Mouse (Mus musculus) midbrain, embryonic 12.5 days (tissue): ENCODE results near the gene Ifitm6. TPM values are rescaled to one million over a fixed set of nuclear protein-coding genes. Genes with fewer than 3 reads are reported as not detected.
A peak's percentile ranks its signal among the peaks of the same experiment; 100 is the strongest.
"Not testable (repeated sequence)": the region's sequence is repeated elsewhere in the genome, so short reads cannot be mapped to it uniquely, and the experiment has no call there.

ENCODE experiments used
- ATAC-seq: fragments of 200-750 bp; cut with Nextera tagmentation; 2 replicates; pipeline ENCODE4 v1.8.0; 2017; ENCODE audit warnings: low read depth, moderate TSS enrichment, moderate library complexity; ENCODE audit not compliant: low FRiP score
- H3K27ac ChIP-seq: fragments of 300-500 bp; sonication (generic); replicated peaks from 2 replicates; pipeline ENCODE4 v1.5.1; 2016; ENCODE audit warnings: mild to moderate bottlenecking
- H3K27me3 ChIP-seq: fragments of 300-500 bp; sonication (generic); 2 replicates; pipeline ENCODE4 v1.6.1; 2016; ENCODE audit warnings: mild to moderate bottlenecking
- H3K36me3 ChIP-seq: fragments of 300-500 bp; sonication (generic); 2 replicates; pipeline ENCODE4 v1.6.1; 2016
- H3K4me1 ChIP-seq: fragments of 300-500 bp; sonication (generic); 2 replicates; pipeline ENCODE4 v1.6.1; 2016
- H3K4me2 ChIP-seq: fragments of 300-500 bp; sonication (generic); replicated peaks from 2 replicates; pipeline ENCODE4 v1.6.1; 2016; ENCODE audit warnings: mild to moderate bottlenecking, moderate library complexity
- H3K4me3 ChIP-seq: fragments of 300-500 bp; sonication (generic); 2 replicates; pipeline ENCODE4 v1.5.1; 2016; ENCODE audit warnings: mild to moderate bottlenecking
- H3K9ac ChIP-seq: fragments of 300-500 bp; sonication (generic); replicated peaks from 2 replicates; pipeline ENCODE4 v1.6.1; 2016; ENCODE audit warnings: mild to moderate bottlenecking, moderate library complexity
- H3K9me3 ChIP-seq: fragments of 300-500 bp; sonication (generic); 2 replicates; pipeline ENCODE4 v1.6.1; 2016; ENCODE audit warnings: mild to moderate bottlenecking
- WGBS: fragments of 180-500 bp; shearing (Covaris S2); methylation state at CpG from one replicate; pipeline ENCODE4 v1.1.7; 2016; 5-methylcytosine and 5-hydroxymethylcytosine counted together
- polyA plus RNA-seq: library from polyadenylated mRNA; unstranded; fragments of >200 nt; fragmentation: Nextera tagmentation; extraction: Ambion mirVana; gene quantifications from 2 replicates; pipeline ENCODE4 v1.2.1, GENCODE M21; 2016

The Ifitm6 gene
- polyA plus RNA-seq, 1 experiment from 2014 or later: 0.29 TPM

DNA sequence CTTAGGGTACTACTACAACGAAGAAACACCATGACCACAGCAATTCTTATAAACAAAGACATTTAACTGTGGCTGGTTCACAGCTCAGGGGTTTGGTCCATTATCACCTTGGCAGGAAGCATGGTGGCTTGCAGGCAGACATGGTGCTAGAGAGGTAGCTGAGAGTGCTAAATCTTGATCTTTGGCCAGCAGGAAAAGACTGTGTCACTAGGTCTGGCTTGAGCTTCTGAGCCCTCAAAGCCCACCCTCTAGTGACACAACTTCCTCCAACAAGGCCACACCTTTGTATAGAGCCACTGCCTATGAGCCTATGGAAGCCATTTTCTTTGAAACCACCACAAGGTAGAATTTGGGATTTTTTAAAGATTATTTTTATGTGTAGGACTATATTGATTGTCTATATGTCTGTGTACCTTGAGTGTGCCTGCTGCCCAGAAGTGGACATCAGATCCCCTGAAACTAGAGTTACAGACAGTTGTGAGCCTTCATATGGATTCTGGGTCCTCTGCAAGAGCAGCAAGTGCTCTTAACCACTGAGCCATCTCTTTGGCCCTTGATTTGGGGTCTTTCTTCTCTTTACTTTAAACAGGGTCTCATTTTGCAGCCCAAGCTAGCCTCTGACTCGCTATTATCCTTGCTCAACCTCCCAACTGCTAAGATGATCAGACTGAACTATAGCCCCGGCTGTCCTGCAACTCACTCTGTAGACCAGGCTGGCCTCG lies 21.8 kb upstream of the Ifitm6 start:
- H3K27me3 ChIP-seq: no peaks in the 10 kb centered on the region
- H3K9ac ChIP-seq: no peak overlapping the region
- no peak overlapping the region for H3K27ac ChIP-seq
- H3K4me2 ChIP-seq: no peak overlapping the region
- no peaks in the 10 kb centered on the region for H3K9me3 ChIP-seq
- H3K36me3 ChIP-seq: no peaks in the 10 kb centered on the region
- H3K4me1 ChIP-seq: 0 out of 2 replicates have a peak, but pooled peaks cover 3% of the 10 kb centered on the region
- 87% methylated on average over 4 of the region's 4 CpGs for WGBS
- no peak for ATAC-seq
- H3K4me3 ChIP-seq: no peak overlapping the region

DNA sequence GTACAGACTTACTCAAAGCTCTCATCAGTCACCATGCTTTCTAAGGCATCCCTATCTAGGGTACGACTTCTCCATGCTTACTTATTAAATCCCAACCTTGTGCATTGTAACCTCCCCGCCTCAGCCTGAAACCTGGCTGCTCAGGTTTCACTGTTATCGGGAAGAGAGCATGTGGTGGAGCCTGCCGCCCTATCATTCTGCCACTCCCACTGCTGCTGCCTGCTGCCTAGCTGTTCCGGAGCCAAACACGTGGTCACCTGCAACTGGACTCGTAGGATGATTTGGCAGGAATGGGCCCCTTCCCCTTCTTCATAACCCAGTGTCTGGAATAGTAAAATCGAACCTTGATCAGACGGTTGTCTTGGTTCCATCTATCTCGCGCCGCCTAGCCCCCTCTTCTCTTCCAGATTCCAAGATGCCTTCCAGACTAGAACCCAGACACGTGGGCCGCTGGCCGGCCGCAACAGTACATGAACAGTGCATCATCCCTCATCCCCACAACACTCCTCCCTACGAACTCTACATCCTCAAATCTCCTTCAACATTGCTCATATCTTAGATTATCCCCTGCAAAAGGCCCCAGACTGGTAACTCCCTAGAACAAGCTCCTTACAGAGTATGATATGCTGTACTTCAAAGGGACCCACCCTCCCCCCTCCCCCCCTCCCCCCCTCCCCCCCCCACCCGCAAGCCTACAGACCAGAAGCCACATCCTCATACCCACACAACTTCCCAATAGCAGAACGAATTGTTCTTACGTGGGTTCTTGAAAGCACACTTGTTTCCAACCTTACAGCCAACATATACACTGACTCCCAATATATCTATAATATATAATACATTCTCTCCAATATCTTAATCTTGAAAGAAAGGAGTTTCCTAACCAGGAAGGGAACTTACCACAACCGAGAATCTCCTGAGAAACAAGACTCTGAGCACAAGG lies 20.6 kb upstream of the Ifitm6 start:
- Histone ChIP-seq H3K4me2 (no peak overlapping the region), H3K27me3 (no peaks in the 10 kb centered on the region), H3K4me3 (no peak overlapping the region), H3K36me3 (no peaks in the 10 kb centered on the region), H3K27ac (no peak overlapping the region), H3K9ac (no peak overlapping the region), H3K9me3 (no peaks in the 10 kb centered on the region), H3K4me1 (0 out of 2 replicates have a peak, but pooled peaks cover 3% of the 10 kb centered on the region)
- no peak for ATAC-seq
- WGBS: 84% methylated on average over 20 of the region's 21 CpGs

DNA sequence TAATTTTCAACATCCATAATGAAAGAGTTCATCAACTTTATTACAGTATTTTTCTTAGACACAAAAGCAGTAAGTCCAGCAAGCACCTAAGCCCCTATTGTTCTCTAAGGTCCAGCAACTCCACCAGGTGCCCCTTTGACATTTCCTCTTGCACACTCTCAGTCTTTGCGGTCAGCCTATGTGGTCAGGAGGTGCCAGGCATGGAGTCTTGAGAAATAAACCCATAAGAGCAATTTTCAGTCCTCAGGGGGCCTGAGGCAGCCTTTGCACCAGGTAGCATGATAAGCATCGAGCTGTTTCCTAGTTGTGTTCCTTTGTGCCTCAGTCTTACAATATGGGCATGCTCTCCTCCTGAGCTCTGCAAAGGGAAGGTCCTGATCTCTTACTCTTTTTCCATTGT lies 18.9 kb upstream of the Ifitm6 start:
- H3K27ac ChIP-seq, H3K4me1 ChIP-seq, H3K27me3 ChIP-seq, H3K36me3 ChIP-seq, H3K4me2 ChIP-seq, ATAC-seq, H3K4me3 ChIP-seq, H3K9ac ChIP-seq, H3K9me3 ChIP-seq: not testable (repeated sequence)
- 84% methylated on average over 1 of the region's 2 CpGs for WGBS

DNA sequence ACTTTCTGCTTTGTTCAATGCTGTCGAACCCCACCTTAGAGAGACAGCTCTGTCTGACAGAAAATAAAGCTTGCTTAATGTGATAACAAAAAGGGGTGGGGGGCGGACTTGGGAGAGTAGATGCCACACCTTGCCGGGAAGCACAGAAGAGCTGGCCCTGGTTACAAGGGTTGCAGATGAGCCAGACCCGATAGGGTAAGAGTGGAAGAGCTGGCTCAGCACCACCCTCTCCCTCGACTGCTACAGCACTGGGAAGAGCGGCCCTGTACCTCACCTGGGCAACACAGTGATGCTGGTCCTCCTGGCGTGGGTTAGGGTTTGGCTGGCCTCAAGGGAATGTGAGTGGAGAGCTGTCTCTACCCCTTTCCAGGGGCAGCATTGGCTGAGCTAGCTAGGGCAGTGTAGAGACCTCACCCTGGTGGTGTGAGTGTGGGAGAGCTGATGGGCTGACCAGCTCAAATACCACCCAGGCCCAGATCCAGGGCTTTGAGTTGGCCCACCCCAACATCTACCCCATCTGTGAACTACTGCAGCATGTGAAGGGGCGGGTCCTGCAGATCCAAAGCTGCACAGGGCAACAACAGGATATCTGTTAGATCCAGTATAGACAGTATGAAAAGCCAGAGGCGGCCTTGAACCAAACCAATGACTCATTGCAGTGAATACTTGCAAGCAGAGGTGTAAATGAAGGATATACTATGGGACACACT lies 14.9 kb upstream of the Ifitm6 start:
- Histone ChIP-seq H3K9me3 (no peaks in the 10 kb centered on the region), H3K4me3 (no peak overlapping the region), H3K4me1 (no peaks in the 10 kb centered on the region), H3K27me3 (no peaks in the 10 kb centered on the region), H3K27ac (no peak overlapping the region), H3K9ac (no peak overlapping the region), H3K4me2 (no peak overlapping the region), H3K36me3 (no peaks in the 10 kb centered on the region)
- 84% methylated on average over 9 of the region's 9 CpGs for WGBS
- no peak for ATAC-seq

DNA sequence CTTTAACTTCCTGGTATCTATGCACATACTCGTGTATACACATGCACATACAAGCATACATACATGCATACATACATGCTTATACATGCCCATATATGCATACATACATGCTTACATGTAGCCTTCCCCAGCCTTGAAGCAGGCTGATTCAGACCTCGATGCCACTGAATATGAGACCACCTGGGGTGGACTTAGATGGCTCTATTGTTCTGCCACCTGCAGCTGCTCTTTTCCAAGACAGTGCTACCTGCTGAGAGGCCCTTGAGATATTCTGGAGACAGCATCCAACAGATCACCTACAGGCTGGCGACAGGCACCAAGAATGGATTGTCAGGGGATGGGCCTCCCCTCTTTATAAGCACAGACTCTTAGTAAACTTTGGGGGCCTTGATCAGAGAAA lies 12.7 kb upstream of the Ifitm6 start:
- no peak overlapping the region for H3K4me3 ChIP-seq
- 42% methylated on average over 3 of the region's 3 CpGs for WGBS
- ATAC-seq: no peak
- H3K9me3 ChIP-seq: no peaks in the 10 kb centered on the region
- H3K9ac ChIP-seq: no peak overlapping the region
- no peaks in the 10 kb centered on the region for H3K27me3 ChIP-seq
- no peak overlapping the region for H3K4me2 ChIP-seq
- H3K4me1 ChIP-seq: peaks cover 15% of the 10 kb centered on the region
- H3K27ac ChIP-seq: no peak overlapping the region
- no peaks in the 10 kb centered on the region for H3K36me3 ChIP-seq

DNA sequence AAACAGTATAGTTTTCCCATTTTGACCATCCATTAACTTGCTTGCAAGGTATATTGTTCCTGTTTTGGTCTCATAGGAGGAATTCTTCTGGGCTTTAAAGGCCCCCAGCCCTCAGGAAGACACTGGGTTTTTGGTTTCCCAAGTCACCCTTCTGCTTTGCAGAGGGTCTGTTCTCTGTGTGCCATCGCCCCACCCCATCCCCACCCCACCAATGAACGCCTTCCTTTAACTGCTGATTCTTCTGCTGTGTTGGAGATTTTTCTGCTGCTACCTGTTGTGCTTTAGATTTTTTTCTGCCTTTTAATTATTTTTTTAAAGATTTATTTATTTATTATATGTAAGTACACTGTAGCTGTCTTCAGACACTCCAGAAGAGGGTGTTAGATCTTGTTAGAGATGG lies 11.1 kb upstream of the Ifitm6 start, which contains the start of gene Gm17387:
Gene Gm17387, plus strand, starts transcription at position 301 of the 400 bp plus-strand sequence.
- no peak for ATAC-seq
- 97% methylated on average over 2 of the region's 2 CpGs for WGBS
- Histone ChIP-seq H3K9me3 (no peaks in the 10 kb centered on the region), H3K4me2 (no peak within 1 kb of the TSS), H3K36me3 (no peaks in the 10 kb centered on the region), H3K27me3 (no peaks in the 10 kb centered on the region), H3K27ac (no peak within 1 kb of the TSS), H3K4me3 (no peak within 1 kb of the TSS), H3K4me1 (peaks cover 23% of the 10 kb centered on the region), H3K9ac (no peak within 1 kb of the TSS)

DNA sequence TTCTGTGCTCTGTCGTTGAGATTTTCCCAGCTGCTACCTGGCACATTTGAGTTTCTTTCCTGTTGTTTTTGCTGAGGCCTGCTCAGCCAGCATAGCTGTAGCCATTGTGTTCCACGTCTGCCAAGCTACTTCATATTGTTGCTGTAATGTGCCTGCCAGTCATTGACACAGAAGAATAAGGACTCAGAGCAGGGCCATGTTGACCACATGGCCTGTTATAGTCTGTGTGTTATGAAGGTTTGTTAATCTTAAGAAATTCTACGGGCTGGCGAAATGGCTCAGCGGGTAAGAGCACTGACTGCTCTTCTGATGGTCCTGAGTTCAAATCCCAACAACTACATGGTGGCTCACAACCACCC lies 9.0 kb upstream of the Ifitm6 start:
- no peak overlapping the region for H3K4me3 ChIP-seq
- no peak overlapping the region for H3K9ac ChIP-seq
- no peak for ATAC-seq
- 57% methylated on average over 5 of the region's 5 CpGs for WGBS
- H3K36me3 ChIP-seq: no peaks in the 10 kb centered on the region
- H3K4me2 ChIP-seq: no peak overlapping the region
- peaks cover 23% of the 10 kb centered on the region for H3K4me1 ChIP-seq
- H3K9me3 ChIP-seq: no peaks in the 10 kb centered on the region
- H3K27ac ChIP-seq: peak overlapping the region; percentile 64
- H3K27me3 ChIP-seq: no peaks in the 10 kb centered on the region

DNA sequence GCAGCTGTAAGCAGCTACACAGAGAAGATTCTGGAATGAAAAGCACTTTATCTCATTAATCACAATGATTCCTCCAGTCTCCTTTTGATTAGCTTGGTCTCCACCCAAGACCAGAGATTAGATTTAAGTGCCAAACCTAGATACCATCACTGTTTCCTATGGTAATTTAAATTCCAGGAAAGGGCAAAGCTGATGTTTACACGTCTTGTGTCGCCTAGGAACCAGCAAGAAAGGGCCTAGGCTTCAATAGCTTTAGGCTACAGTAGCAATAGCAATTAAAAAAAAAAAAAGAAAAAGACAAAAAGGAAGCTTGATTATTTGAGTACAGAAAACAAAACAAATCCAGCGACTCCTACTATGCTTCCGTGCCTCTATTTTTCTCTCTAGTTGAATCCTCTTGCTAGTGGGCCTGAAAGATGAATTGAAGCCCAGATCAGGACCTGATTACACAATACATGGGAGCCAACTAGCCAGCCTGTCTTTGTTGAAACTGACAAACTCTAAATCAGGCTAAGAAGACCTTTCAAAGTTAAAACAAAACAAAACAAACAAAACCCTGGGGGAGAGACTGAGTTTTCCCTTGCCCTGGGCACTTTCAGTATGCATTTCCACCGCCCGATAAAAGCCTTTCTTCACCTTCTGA lies 8.5 kb upstream of the Ifitm6 start:
- Histone ChIP-seq H3K4me2 (no peak overlapping the region), H3K4me3 (no peak overlapping the region), H3K4me1 (peaks cover 23% of the 10 kb centered on the region), H3K9ac (no peak overlapping the region), H3K27me3 (no peaks in the 10 kb centered on the region), H3K27ac (peak overlapping the region; percentile 64), H3K36me3 (no peaks in the 10 kb centered on the region), H3K9me3 (no peaks in the 10 kb centered on the region)
- WGBS: 18% methylated on average over 6 of the region's 6 CpGs
- no peak for ATAC-seq

DNA sequence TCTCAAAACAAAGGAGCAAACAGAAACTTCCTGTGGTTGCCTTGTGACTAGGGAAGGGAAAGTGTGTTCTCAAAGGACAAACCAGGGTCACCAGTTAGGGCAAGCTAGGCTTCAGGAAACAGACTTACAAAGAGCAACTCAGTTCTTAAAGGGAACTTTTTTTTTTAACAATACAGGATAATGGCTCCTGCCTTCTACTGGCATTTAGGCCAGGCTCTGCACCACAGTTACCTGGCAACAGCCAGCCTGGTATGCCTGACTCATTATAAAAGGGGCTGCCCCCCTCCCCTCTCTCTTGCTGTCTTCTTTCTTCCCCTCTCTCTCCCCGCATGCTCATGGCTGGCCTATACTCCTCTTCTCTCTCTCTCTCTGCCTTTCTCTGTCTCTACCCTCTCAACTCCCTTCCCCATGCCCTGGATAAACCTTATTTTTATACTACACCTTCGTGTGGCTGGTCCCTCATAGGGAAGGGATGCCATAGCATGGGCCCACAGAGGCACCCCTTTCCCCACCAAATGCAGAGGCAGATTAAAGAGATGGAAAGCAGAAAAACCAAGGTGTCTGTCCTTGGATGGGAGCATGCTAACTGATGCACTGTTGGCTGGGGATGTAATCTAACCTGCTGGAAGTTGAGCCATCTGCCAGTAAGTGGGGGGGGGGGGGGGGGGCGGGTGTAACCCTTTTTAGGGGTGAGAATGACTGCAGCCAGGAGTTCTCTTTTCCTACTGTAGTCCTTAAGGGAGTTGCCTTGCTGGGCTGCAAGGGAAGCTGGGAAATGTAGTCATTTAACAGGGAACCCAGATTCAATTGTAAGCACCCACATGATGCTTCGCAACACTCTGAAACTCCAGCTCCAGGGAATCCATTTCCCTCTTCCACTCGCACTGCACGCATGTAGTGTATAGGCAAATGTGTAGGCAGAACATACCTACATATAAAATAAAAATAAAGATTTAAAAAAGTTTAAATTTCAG lies 7.4 kb upstream of the Ifitm6 start:
- no peaks in the 10 kb centered on the region for H3K36me3 ChIP-seq
- H3K9ac ChIP-seq: no peak overlapping the region
- ATAC-seq: peak; percentile 87
- H3K4me3 ChIP-seq: no peak overlapping the region
- no peaks in the 10 kb centered on the region for H3K9me3 ChIP-seq
- H3K27me3 ChIP-seq: no peaks in the 10 kb centered on the region
- WGBS: 16% methylated on average over 6 of the region's 6 CpGs
- peak overlapping the region; percentile 81 for H3K27ac ChIP-seq
- H3K4me1 ChIP-seq: peaks cover 23% of the 10 kb centered on the region
- H3K4me2 ChIP-seq: peak overlapping the region; percentile 14

DNA sequence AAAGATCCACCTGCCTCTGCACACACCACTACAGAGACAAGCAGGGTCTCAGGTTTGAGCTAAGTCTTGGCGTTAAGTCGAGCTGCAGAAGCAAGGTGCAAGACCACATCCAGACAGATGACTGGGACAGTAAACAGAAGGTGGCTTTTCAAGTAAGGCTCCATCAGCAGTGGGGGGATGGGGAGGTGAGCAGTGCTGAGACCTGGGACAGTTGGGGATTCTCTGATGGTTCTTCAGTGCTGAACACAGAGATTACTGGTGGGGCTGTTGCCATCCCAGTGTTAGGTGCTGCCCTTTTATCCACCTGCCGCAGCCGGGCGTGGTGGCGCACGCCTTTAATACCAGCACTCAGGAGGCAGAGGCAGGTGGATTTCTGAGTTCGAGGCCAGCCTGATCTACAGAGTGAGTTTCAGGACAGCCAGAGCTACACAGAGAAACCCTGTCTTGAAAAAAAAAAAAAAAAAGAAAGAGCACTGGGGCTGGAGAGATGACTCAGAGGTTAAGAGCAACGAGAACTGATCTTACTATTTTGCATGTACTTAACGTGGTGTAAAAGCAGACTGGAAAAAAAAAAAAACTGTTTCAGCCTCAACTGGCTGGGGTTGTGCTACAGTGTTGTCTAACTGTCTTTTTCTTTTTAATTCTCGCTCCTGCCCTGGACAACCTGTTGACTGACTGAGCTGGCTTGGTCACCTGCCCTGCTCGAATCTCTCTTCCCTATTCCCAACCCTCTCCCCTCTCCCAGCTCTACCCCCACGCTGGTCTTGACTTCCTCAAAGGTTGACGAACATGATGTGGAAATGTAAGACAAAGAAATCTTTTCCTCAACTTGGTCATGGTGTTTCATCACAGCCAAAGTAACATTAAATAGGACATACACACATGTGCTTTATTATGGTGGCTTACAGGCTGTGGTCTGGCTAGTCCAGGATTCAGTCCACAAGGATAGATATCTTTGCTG lies 4.0 kb upstream of the Ifitm6 start:
- no peaks in the 10 kb centered on the region for H3K36me3 ChIP-seq
- no peaks in the 10 kb centered on the region for H3K9me3 ChIP-seq
- ATAC-seq: no peak

More for the DNA sequence above, 4.0 kb upstream of the Ifitm6 start:
- 88% methylated on average over 14 of the region's 14 CpGs for WGBS
- Histone ChIP-seq H3K27me3 (no peaks in the 10 kb centered on the region), H3K4me2 (no peak overlapping the region), H3K27ac (no peak overlapping the region), H3K4me1 (peaks cover 22% of the 10 kb centered on the region), H3K9ac (no peak overlapping the region), H3K4me3 (no peak overlapping the region)
